Mouse (Mus musculus) cerebellum, adult (tissue): ENCODE measurements around the gene Irf2bpl.
A peak's percentile ranks its signal among the peaks of the same experiment; 100 is the strongest.

ENCODE experiments used
- ATAC-seq: cut with Nextera tagmentation; 2 replicates; pipeline ENCODE4 v1.9.2; 2017; ENCODE audit warnings: mild to moderate bottlenecking, moderate library complexity, mixed read lengths; ENCODE audit not compliant: insufficient number of reproducible peaks, low FRiP score, low TSS enrichment

Gene Irf2bpl

DNA sequence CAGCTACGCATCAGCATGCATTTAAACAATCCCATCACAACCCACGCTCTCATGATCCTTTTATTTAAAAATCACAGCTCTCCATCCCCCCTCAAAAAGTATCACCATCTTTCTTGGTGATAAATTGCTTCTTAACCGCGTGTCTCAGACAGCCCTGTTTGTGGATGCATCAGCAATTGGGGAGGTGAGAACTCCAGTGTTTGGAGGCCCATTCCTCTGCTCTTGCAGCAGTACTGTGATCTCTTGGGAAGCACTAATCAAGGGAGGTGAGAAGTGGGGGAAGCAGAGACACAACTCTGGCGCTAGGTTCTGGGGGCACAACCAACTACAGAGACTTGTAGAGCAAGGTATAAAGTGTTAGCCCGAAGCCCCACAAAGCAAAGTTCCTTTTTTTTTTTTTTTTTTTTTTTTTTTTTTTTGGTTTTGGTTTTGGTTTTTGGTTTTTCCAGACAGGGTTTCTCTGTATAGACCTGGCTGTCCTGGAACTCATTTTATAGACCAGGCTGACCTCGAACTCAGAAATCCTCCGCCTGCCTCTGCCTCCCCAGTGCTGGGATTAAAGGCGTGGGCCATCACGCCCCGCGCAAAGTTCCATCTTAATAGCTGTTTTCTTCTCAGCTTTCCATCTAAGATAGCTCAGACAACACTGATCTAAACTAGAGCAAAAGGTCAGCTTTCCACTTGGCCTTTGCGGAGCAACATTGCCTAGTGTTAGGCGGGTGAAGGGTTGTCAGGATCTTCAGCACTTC lies 3.0 kb upstream of the Irf2bpl start:
- ATAC-seq, result no peak

DNA sequence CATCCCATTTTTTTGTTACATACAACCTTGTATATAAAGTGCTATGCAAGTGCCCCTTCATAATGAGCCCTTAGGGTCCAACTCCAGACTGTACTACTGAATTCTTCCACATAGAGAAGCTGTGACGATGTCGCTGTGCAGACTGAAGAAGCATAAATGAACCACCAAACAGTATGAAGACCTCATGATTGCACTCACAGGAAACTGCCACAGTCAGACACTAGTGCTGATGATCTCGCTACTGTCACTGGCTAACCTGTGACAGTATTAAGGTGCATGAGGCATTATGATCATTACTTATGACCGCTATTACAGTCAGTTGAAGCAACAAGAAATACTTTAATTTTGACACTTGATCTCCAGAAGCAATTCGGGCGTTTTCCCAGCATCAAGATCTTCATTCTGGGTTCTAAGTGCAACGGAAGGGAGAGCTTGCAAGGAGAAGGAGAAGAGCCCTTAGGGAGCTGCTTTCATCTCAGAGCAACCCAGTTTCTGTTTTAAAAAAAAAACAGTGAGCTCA lies 1.9 kb upstream of the Irf2bpl start:
- ATAC-seq, result no peak

DNA sequence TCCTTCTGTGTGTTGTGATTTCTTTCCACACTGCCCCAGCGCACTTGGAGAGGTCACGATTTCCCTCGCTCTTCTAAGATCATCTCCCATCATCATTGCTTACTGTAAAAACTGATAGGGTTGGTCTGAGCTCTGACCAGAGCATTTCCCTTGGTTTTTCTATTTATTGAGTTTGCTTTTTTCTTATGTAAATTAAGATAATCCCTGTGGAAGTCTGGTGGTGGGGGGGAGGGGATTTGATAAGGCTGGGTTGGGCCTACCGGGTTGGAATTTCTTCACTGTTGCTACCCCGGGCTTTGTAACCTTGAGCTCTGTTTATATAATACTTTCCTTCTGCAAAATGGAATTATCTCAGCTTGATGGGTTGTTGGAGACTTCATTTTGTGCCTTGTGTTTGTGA lies 1.1 kb upstream of the Irf2bpl start:
- ATAC-seq, result no peak

DNA sequence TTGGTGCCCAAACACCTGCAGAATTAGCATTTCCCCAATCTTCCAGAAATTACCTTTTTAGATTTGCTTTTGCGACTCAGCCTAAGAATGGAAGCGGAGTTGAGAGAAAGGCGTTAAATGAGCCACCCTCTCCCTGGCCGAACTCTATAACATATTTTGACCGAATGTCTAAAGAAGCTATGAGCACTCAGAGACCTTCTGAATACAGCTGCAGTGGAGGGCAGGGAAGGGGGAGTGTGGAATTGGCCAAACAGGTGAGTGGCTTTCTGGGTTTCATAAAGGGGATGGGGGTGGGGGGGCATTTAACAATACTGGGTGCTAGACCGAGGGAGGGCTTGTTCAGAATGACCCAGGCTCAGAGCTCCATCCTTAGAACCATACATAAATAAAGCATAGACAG lies 738 bp upstream of the Irf2bpl start:
- ATAC-seq, result no peak

DNA sequence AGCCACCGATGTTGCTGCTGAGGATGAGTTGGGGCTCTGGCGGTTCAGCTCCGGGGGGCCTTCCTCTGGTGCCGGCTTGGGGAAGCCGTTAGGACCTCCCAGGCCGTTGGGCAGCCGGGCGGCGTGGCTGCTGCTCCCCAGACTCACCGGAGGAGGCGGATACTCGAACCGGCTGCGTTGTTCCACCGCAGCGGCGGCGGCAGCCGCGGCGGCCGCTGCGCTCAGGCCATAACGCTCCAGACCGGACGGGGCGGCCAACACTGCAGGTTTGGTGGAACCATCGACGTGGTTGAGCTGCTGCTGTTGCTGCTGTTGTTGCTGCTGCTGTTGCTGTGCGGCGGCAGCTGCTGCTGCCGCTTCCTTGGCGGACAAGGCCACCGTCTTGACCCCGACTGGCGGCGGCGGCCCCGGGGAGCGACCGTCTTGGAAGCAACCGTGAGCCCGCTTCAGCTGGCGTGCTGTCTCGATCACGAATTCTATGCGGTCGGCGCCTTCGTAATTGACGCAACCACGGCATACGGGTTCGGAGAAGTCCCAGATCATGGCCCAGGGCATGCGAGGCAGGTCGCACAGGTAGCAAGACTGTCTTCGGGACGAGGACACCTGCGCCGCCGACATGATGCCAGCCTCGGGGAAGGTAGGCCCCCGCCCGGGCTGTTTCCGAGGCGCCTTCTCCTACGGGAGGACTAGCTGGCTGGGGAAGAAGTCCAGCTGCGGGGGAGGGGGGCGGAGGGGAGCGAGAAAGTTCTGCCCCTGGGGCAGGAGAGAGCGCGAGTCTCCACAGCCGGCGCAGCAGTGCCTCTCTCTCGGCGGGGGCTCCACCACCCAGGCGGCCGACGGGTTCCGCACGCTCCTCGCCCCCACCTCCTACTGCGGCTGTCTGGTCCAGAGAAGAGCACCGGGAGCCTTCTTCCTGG lies 1.1 kb downstream of the Irf2bpl start:
- peak; percentile 4; the same call in 1 of the 2 replicates for ATAC-seq

DNA sequence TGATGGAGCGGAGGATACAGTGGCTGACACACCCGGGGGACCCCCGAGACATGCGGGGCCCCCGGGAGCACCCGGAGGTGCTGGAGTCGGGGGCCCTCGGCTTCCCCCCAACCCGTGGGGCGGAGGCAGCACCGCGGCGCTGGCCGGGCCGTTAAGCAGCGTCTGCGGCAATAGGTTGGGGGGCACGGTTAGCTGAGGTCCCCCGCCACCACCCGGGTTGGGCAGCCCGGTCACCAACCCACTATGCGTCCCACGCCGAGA lies 1.6 kb downstream of the Irf2bpl start:
- no peak for ATAC-seq

DNA sequence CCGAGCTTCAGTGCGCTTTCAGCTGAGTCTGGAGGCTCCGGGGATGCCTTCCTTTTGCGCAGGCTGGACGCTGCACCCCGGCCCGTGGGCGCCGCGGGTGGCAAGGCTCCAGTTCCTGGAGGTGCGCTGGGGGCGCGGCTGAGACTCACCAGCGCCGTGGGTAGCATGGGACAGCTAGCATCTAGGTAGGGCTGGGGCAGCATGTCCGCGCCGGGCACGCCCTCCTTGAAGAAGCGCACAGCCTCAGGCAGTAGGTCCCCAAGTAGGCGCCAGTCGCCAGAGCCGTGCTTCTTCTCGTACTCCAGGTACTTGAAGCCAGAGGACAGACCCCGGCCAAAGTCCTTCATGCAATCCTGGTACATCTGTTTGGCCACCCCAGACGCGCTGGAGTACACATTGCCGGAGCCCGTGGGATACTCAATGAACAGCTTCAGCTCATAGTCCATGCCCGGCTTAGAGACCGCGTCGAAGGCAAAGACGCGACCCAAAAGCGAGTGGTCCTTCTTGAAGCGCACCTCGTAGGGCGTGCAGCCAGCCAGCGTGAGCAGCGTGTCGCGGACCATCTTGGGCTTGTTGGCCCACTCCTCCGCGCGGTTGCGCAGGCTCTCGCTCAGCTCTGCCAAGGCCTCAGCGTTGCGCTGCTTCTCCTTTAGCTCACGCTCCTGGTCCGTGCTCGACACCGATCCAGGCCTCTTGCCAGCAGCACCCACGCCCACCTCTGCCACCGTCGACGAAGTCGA lies 2.1 kb downstream of the Irf2bpl start:
- ATAC-seq, result no peak

DNA sequence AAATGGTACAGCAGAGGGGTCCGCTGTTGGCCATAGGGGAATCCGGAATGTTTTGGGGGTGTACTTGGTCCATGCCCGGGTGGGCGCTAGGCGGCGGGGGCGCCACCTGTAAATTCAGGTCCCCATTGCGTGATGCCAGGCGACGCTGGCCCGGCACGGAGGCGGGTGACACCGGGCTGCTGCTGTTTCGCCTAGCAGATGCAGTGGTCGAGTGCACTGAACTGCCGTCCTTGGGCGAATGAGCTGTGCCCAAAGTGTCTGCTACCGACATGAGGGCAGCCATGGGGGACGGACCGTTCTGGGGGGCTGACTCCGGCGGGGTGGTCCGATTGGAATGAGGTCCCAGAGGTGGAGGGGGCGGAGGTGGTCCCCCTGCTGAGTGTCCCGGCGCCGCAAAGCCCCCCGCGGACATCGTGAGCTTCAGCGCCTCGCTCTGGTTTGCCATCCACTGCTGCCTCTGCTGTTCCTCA lies 2.8 kb downstream of the Irf2bpl start:
- ATAC-seq, result no peak

DNA sequence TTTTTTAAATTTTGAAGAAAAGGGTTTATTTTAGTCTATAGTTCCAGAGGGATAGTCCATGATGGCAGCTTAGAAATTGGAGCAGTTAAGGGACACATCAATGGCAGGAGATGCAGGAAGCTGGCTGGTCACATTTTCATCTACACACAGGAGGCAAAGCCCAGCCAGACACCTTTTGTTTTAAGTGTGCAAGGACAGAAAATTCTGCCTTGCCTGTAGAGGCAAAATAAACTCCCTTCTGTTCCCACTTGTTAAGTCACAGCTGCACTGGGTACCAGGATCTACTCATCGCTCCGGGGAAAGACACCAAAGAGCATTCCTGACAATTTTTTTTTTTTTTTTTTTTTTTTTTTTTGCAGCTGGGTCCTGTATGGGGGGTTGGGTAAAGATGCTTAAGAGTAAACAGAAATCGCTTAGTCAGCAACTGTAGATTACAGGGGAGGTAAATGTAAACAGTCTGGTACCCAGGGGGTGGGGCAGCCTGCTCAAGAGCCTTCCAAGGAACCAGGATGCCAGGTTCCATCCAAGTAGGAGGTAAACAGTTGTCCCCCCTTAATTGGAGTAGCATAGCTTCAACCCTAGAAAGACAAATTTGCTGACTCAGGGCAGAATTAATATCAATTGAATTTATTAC lies 4.4 kb downstream of the Irf2bpl start:
- no peak for ATAC-seq

DNA sequence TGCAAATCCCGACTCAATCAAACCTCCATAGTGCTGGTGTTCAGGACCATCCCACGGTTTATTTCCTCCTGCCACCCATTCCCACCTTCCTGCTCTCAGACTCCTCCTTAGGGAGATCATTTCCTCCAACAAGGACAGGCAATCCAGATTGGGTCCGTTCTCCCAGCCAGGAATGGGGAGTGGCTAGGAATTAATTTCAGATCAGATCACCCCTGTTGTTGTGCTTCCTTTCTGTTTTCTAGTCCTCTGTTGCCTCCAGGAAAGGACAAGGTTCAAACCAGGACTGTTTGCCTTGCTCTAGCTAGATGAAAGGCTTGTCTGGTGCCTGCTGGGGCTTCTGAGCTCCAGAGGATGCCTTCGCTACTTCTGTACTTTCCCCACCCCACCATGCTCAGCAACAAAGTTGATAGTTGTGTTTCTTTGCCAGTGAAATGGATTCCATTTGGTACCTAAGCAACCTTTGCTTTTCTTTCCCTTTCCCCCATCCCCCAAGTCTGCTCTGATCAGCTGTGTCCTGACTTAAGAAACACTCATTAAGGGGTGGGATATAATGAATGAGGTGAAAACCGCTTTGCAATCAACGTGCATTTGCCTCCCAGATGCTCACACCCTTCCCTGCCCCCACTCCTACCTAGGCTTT lies 5.0 kb downstream of the Irf2bpl start:
- ATAC-seq, result no peak

DNA sequence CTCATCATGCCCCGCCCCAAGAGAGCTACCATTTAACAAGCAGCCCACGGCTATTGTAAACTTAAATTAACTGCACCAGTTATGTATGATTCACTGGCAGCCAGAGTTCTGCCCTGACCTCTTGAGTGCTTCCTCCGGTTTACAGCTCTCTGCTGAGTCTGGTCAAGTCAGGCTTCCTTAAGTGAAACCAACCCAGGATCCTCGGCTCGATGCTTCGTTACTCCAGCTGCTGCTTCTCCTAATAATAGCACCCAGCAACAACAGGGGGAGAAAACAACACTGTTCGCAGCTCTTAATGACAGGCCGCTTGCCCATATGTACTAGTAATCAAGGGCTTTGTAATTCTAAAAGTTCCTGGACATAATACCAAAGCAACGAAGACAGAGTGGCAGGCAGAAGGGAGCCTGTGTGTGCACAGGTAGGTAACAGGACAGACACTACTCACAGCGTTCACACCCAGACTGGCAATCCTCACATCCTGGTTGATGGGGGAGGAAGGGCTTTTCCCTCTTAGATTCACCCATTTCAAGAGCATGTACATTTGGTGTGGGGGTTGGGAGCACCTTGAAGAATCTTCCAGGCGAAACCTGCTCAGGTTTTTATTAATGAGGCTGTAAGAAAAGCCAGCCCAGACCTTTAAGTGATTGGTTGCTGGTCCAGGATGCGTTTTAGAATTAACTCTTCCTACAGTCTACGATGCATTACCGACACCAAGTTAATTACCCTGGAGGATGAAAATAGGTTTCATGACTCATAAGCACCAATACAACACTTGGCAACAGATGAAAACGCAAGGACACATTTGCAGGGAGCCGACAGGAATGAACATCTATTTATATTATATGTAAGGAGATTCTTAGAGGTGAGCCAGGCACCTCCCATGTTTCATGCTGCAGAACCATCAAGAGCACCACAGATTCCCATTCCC lies 5.9 kb downstream of the Irf2bpl start:
- no peak for ATAC-seq

DNA sequence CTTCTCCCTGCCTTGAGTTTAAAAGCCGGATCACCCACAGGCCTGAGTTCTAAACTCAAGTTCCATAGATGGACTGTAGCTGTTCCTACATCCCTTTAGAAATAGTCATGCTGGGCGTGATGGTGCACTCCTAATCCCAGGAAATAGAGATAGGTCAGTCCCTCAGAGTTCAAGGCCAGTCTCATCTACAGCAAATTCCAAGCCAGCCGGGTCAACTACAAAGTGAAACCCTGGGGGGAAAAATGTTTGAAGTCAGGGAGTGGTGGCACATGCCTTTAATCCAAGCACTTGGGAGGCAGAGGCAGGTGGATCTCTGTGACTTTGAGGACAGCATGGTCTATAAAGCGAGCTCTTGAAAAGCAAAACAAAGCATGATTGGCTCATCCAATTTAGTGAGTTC lies 7.6 kb downstream of the Irf2bpl start:
- no peak for ATAC-seq

DNA sequence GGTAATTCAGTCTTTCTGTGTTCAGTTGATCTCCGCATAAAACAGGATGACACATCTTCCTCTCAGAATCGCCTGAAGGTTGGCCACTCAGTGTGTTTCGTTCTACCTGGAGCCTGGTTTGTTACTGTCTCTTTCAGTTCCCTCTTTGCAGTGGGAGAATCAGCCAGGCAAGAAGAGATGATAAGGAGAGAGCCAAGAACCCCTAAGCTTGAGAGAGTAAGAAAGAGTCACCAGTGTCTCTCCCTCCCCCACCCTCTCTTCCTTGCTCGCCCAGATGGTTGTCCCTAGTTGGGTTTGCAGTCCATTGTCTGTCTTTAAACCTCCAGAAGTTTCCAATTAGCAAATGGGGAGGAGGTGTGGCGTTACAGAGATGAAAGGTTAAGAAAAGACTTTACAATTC lies 8.5 kb downstream of the Irf2bpl start:
- no peak for ATAC-seq

DNA sequence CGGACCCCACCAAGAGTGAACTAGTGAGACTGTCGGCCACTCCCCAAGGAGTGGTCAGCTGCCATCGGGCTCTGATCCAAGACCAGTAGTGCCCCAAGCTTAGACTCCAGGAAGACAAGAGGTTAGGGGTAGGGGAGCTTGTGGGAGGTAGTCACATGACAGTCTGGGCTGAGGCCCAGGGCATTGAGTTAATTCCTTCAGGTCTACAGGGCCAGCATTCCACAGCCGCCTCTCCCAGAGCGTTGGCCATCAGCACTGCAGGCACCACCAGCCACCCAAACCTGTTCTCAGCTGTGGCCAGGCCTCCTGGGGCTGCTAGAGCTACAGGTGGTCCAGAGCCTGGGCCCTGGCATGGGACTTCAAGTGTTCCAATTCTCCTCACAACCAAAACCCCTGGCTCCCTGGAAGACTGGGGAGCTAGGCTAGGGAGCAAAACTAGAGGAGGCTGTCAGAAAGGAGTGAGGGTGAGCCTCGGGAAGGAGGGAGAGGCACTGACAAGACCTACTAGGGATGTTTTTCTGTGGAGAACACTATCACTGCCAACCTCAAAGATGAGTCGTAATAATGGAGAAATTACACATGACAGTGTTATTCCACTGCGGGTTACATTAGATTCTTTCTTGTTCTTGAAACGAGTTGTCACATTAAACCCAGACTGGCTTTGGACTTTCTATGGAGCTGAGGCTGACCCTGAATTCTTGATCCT lies 12.1 kb downstream of the Irf2bpl start:
- no peak for ATAC-seq

DNA sequence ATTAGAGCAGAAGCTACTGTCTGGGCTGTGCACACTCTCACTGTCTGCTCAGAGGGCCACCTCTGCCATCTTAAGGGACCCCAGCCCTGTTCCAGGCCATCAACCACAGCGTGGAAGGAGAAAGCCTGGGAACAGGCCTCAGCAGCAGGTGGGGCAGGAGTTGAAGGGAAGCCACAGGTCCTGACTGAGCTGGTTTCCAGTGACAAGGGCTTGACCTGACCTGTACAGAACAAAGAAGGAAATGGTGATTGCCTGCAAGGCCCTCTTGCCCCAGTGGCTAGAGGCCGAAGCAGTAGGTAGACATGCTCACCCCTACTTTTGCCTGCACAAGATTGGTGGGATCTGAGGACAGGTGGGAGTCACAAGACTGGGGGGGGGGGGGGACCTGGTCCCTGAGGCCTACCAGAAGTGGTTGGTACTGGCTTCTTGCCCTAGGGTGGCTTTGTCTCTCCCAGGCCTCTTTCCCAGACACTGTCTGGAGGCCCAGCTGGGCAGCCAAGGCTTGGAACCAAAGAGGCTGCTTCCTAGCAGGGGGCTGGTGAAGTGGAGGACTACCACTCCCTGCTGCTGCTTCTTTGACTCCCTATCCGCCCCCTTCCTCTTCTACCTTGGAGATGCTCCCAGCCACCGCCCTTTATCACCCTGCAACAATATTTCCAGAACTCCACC lies 12.8 kb downstream of the Irf2bpl start:
- no peak for ATAC-seq

DNA sequence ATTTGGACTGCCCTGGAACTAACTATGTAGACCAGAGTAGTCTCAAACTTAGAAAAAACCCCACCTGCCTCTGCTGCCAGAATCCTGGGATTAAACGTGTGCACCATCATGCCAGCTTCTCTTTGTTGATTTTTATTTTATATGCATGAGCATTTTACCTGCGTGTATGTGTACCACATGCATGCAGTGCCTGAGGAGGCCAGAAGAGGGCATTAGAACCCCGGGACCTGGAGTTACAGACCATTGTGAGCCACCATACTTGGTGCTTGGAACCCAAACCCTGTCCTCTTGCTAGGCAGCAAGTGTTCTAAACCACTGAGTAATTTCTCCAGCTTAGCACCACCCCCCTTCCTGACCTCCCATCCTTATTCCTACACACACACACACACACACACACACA lies 13.6 kb downstream of the Irf2bpl start:
- no peak for ATAC-seq

DNA sequence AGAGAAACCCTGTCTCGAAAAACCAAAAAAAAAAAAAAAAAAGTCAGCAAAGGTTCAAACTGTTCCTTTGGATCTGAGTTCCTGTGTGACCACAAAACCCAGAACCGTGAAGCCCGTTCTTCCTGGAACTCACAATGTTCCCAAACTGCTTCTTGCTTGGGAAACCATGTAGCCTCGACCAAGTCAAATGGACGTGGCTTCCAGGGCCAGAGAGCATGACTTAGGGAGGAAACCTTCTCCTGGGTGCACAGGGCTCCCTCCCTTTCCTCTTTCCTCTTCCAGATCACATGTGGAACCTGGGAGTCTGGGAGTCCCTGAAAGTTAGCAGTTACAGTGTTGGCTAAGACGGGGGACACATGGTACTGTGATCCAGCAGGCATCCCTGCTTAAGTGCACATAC lies 14.8 kb downstream of the Irf2bpl start:
- ATAC-seq, result no peak
